Mouse (Mus musculus) liver, postnatal 0 days (tissue): Measurements from ENCODE around the gene Cacng8. TPM values are rescaled to one million over a fixed set of nuclear protein-coding genes. Genes with fewer than 3 reads are reported as not detected.

Source experiments
- ATAC-seq: fragments of 200-750 bp; cut with Nextera tagmentation; 2 replicates; pipeline ENCODE4 v1.8.0; 2017; ENCODE audit warnings: mild to moderate bottlenecking, moderate library complexity
- DNase-seq: peaks from one replicate; pipeline ENCODE4 v3.0.0-alpha.2; 2016
- H3K27ac ChIP-seq: fragments of 300-500 bp; sonication (generic); 2 replicates; pipeline ENCODE4 v1.5.1; 2014; ENCODE audit warnings: antibody characterized with exemption, moderate library complexity, mild to moderate bottlenecking, low read depth
- H3K27me3 ChIP-seq: fragments of 300-500 bp; sonication (generic); 2 replicates; pipeline ENCODE4 v1.6.1; 2014; ENCODE audit warnings: low read length, control low read depth, mixed read lengths; ENCODE audit not compliant: insufficient read depth
- H3K36me3 ChIP-seq: fragments of 300-500 bp; sonication (generic); replicated peaks from 2 replicates; pipeline ENCODE4 v1.6.1; 2014; ENCODE audit warnings: mild to moderate bottlenecking, control low read depth, low read length, moderate library complexity, mixed read lengths; ENCODE audit not compliant: insufficient read depth
- H3K4me1 ChIP-seq: fragments of 300-500 bp; sonication (generic); 2 replicates; pipeline ENCODE4 v1.6.1; 2014; ENCODE audit warnings: antibody characterized with exemption, mild to moderate bottlenecking, control low read depth; ENCODE audit not compliant: insufficient read depth
- H3K4me2 ChIP-seq: fragments of 300-500 bp; sonication (generic); 2 replicates; pipeline ENCODE4 v1.6.1; 2014; ENCODE audit warnings: low read depth, mild to moderate bottlenecking, low read length, moderate library complexity, mixed read lengths
- H3K4me3 ChIP-seq: fragments of 300-500 bp; sonication (generic); 2 replicates; pipeline ENCODE4 v1.5.1; 2014; ENCODE audit warnings: low read depth, low read length
- H3K9ac ChIP-seq: fragments of 300-500 bp; sonication (generic); replicated peaks from 2 replicates; pipeline ENCODE4 v1.6.1; 2014; ENCODE audit warnings: mild to moderate bottlenecking, moderate library complexity
- H3K9me3 ChIP-seq: fragments of 300-500 bp; sonication (generic); 2 replicates; pipeline ENCODE4 v1.6.1; 2016; ENCODE audit warnings: mild to moderate bottlenecking, control low read depth, low read length, mixed read lengths
- CTCF ChIP-seq: sonication (generic); IDR thresholded peaks from 2 replicates; pipeline ENCODE4 v1.5.1; 2016; ENCODE audit warnings: antibody characterized with exemption, low read depth
- EP300 ChIP-seq: IDR thresholded peaks from 2 replicates; pipeline ENCODE4 v1.6.1; 2016; ENCODE audit warnings: antibody characterized with exemption, low read depth, mild to moderate bottlenecking
- WGBS: fragments of 180-500 bp; shearing (Covaris S2); extraction: QIAGEN DNeasy Blood & Tissue Kit; methylation state at CpG from one replicate; pipeline ENCODE4 v1.1.7; 2014; ENCODE audit not compliant: insufficient replicate concordance; 5-methylcytosine and 5-hydroxymethylcytosine counted together
- polyA plus RNA-seq: library from polyadenylated mRNA; unstranded; fragments of >200 nt; fragmentation: Nextera tagmentation; extraction: Ambion mirVana; gene quantifications from 2 replicates; pipeline ENCODE4 v1.2.1, GENCODE M21; 2015

Cacng8 gene
- polyA plus RNA-seq, 1 experiment from 2014 or later: not detected

- H3K36me3 ChIP-seq: no peaks in the 10 kb centered on the region
- 57% methylated on average over 5 of the region's 5 CpGs for WGBS
These were observed 47.5 kb downstream of the Cacng8 start for GRCm38 (mm10) chr7:3437941-3438340.

GRCm38 (mm10) chr7:3439984-3440383, 49.5 kb downstream of the Cacng8 start:
- Histone ChIP-seq H3K27ac (no peak overlapping the region), H3K4me3 (no peak overlapping the region), H3K27me3 (no peaks in the 10 kb centered on the region), H3K9me3 (no peaks in the 10 kb centered on the region), H3K4me1 (no peaks in the 10 kb centered on the region), H3K9ac (no peak overlapping the region), H3K36me3 (no peaks in the 10 kb centered on the region), H3K4me2 (no peak overlapping the region)
- DNase-seq (no peak), ATAC-seq (no peak)
- WGBS: 78% methylated on average over 11 of the region's 11 CpGs
- no peak for TF ChIP-seq CTCF
- no peak for TF ChIP-seq EP300

More at GRCm38 (mm10) chr7:3437941-3438340, 47.5 kb downstream of the Cacng8 start:
- no peaks in the 10 kb centered on the region for H3K4me1 ChIP-seq
- no peak overlapping the region for H3K4me3 ChIP-seq
- H3K27me3 ChIP-seq: no peaks in the 10 kb centered on the region
- DNase-seq (no peak), ATAC-seq (no peak)
- H3K9ac ChIP-seq: no peak overlapping the region
- H3K9me3 ChIP-seq: no peaks in the 10 kb centered on the region
- TF ChIP-seq EP300 (no peak), CTCF (no peak)
- no peak overlapping the region for H3K4me2 ChIP-seq
- H3K27ac ChIP-seq: no peak overlapping the region

GRCm38 (mm10) chr7:3440526-3440925, 50.0 kb downstream of the Cacng8 start:
- 74% methylated on average over 8 of the region's 8 CpGs for WGBS

GRCm38 (mm10) chr7:3442476-3443062, 52.1 kb downstream of the Cacng8 start:
- TF ChIP-seq CTCF (no peak), EP300 (no peak)
- Histone ChIP-seq H3K4me3 (no peak overlapping the region), H3K9ac (no peak overlapping the region), H3K4me1 (no peaks in the 10 kb centered on the region), H3K9me3 (no peaks in the 10 kb centered on the region), H3K36me3 (no peaks in the 10 kb centered on the region), H3K27ac (peak overlapping the region; percentile 30), H3K27me3 (no peaks in the 10 kb centered on the region), H3K4me2 (no peak overlapping the region)
- WGBS: 38% methylated on average over 10 of the region's 10 CpGs
- ATAC-seq: peak; percentile 33; the same call in 1 of the 2 replicates
- DNase-seq: peak; percentile 51

More at GRCm38 (mm10) chr7:3440526-3440925, 50.0 kb downstream of the Cacng8 start:
- no peak overlapping the region for H3K9ac ChIP-seq
- no peak overlapping the region for H3K27ac ChIP-seq
- H3K9me3 ChIP-seq: no peaks in the 10 kb centered on the region
- DNase-seq (no peak), ATAC-seq (no peak)
- H3K4me2 ChIP-seq: no peak overlapping the region
- no peaks in the 10 kb centered on the region for H3K27me3 ChIP-seq
- no peak overlapping the region for H3K4me3 ChIP-seq
- no peaks in the 10 kb centered on the region for H3K36me3 ChIP-seq
- H3K4me1 ChIP-seq: no peaks in the 10 kb centered on the region
- TF ChIP-seq CTCF (no peak), EP300 (no peak)

- no peak for DNase-seq
- Histone ChIP-seq H3K4me3 (no peak overlapping the region), H3K27me3 (no peaks in the 10 kb centered on the region), H3K27ac (no peak overlapping the region), H3K9ac (no peak overlapping the region), H3K36me3 (no peaks in the 10 kb centered on the region), H3K9me3 (no peaks in the 10 kb centered on the region), H3K4me2 (no peak overlapping the region), H3K4me1 (no peaks in the 10 kb centered on the region)
- no peak for ATAC-seq
- TF ChIP-seq CTCF: no peak
- TF ChIP-seq EP300: no peak
- 61% methylated on average over 3 of the region's 3 CpGs for WGBS
These were observed 54.2 kb downstream of the Cacng8 start for GRCm38 (mm10) chr7:3444678-3445077.

- H3K9ac ChIP-seq: no peak overlapping the region
- H3K36me3 ChIP-seq: no peaks in the 10 kb centered on the region
- H3K4me2 ChIP-seq: no peak overlapping the region
- no peaks in the 10 kb centered on the region for H3K4me1 ChIP-seq
- H3K27ac ChIP-seq: no peak overlapping the region
- TF ChIP-seq EP300: no peak
- TF ChIP-seq CTCF: no peak
- ATAC-seq (no peak), DNase-seq (no peak)
- no peak overlapping the region for H3K4me3 ChIP-seq
- no peaks in the 10 kb centered on the region for H3K9me3 ChIP-seq
- H3K27me3 ChIP-seq: 0 out of 2 replicates have a peak, but pooled peaks cover 2% of the 10 kb centered on the region
- 76% methylated on average over 3 of the region's 3 CpGs for WGBS
These were observed 56.1 kb downstream of the Cacng8 start for GRCm38 (mm10) chr7:3446584-3446983.
